Mouse (Mus musculus) small intestine, adult 2 months (tissue): ENCODE measurements around the gene Cabp4. TPM values are rescaled to one million over a fixed set of nuclear protein-coding genes. Genes with fewer than 3 reads are reported as not detected.
A peak's percentile ranks its signal among the peaks of the same experiment; 100 is the strongest.
"Not testable (repeated sequence)": the region's sequence is repeated elsewhere in the genome, so short reads cannot be mapped to it uniquely, and the experiment has no call there.

Experiments
- H3K27ac ChIP-seq: fragments of 200-500 bp; 2 replicates; pipeline ENCODE4 v1.5.1; 2012; ENCODE audit warnings: low read depth, low read length, control low read depth, inconsistent platforms; ENCODE audit not compliant: insufficient read depth
- H3K27me3 ChIP-seq: fragments of 200-500 bp; 2 replicates; pipeline ENCODE4 v1.6.1; 2012; ENCODE audit warnings: mild to moderate bottlenecking, moderate library complexity, low read length, inconsistent platforms; ENCODE audit not compliant: control insufficient read depth, insufficient read depth
- H3K36me3 ChIP-seq: fragments of 200-500 bp; 2 replicates; pipeline ENCODE4 v1.6.1; 2012; ENCODE audit warnings: mild to moderate bottlenecking, low read length, control low read depth, inconsistent platforms; ENCODE audit not compliant: control insufficient read depth, insufficient read depth
- H3K4me1 ChIP-seq: fragments of 200-500 bp; 2 replicates; pipeline ENCODE4 v1.6.1; 2012; ENCODE audit warnings: low read length, inconsistent platforms, mixed read lengths; ENCODE audit not compliant: control insufficient read depth, insufficient read depth, insufficient read length
- H3K4me3 ChIP-seq: fragments of 200-500 bp; 2 replicates; pipeline ENCODE4 v1.5.1; 2012; ENCODE audit warnings: low read depth, mild to moderate bottlenecking, control low read depth, inconsistent platforms, low read length, moderate library complexity
- CTCF ChIP-seq: fragments of 200-500 bp; IDR thresholded peaks from 2 replicates; pipeline ENCODE4 v1.5.1; 2012; ENCODE audit warnings: low read depth, mild to moderate bottlenecking, control low read depth, inconsistent platforms, low read length, moderate library complexity, mixed read lengths; ENCODE audit not compliant: insufficient replicate concordance, insufficient read length; ENCODE audit errors: extremely low read depth
- POLR2A ChIP-seq: fragments of 200-500 bp; IDR thresholded peaks from 2 replicates; pipeline ENCODE4 v1.6.1; 2012; ENCODE audit warnings: low read depth, mild to moderate bottlenecking, control low read depth, inconsistent platforms, low read length, moderate library complexity
- WGBS: fragments of 180-500 bp; shearing (Covaris S2); methylation state at CpG from one replicate; pipeline ENCODE4 v1.1.7; 2018; 5-methylcytosine and 5-hydroxymethylcytosine counted together
- polyA plus RNA-seq: library from polyadenylated mRNA; depleted of rRNA; stranded (reverse); fragments of >200 nt; gene quantifications from 2 replicates; pipeline ENCODE4 v1.2.3, GENCODE M21; 2012

Gene Cabp4
- polyA plus RNA-seq, 1 experiment: 0.42 TPM

GRCm38 (mm10) chr19:4136463-4136862 is 7.4 kb downstream of the Cabp4 start:
- 73% methylated on average over 5 of the region's 5 CpGs for WGBS
- no peaks in the 10 kb centered on the region for H3K4me1 ChIP-seq
- peaks cover 15% of the 10 kb centered on the region for H3K36me3 ChIP-seq
- no peak overlapping the region for H3K4me3 ChIP-seq
- no peak for TF ChIP-seq CTCF
- TF ChIP-seq POLR2A: no peak
- H3K27me3 ChIP-seq: no peaks in the 10 kb centered on the region
- no peak overlapping the region for H3K27ac ChIP-seq

GRCm38 (mm10) chr19:4135963-4136345 is 7.9 kb downstream of the Cabp4 start:
- H3K27me3 ChIP-seq, H3K4me1 ChIP-seq, H3K4me3 ChIP-seq, H3K27ac ChIP-seq: not testable (repeated sequence)
- peaks cover 20% of the 10 kb centered on the region for H3K36me3 ChIP-seq
- 10% methylated on average over 8 of the region's 8 CpGs for WGBS
- peak; percentile 59; the same call in 1 of the 2 replicates for TF ChIP-seq CTCF

GRCm38 (mm10) chr19:4135229-4135962 is 8.4 kb downstream of the Cabp4 start:
- 91% methylated on average over 6 of the region's 6 CpGs for WGBS
- not testable (repeated sequence) for H3K4me3 ChIP-seq, H3K4me1 ChIP-seq, H3K27ac ChIP-seq, H3K27me3 ChIP-seq
- peaks cover 21% of the 10 kb centered on the region for H3K36me3 ChIP-seq

- WGBS: 88% methylated on average over 4 of the region's 4 CpGs
- Histone ChIP-seq H3K27me3 (no peaks in the 10 kb centered on the region), H3K4me1 (no peaks in the 10 kb centered on the region), H3K27ac (no peak overlapping the region), H3K4me3 (no peak overlapping the region), H3K36me3 (peaks cover 27% of the 10 kb centered on the region)
- no peak for TF ChIP-seq CTCF
- TF ChIP-seq POLR2A: no peak
Measured at GRCm38 (mm10) chr19:4134354-4134753, 9.5 kb downstream of the Cabp4 start.

- no peak overlapping the region for H3K27ac ChIP-seq
- H3K27me3 ChIP-seq: no peaks in the 10 kb centered on the region
- WGBS: 84% methylated on average over 2 of the region's 2 CpGs
- TF ChIP-seq POLR2A (no peak), CTCF (no peak)
- H3K4me3 ChIP-seq: no peak overlapping the region
- peaks cover 8% of the 10 kb centered on the region for H3K4me1 ChIP-seq
- peaks cover 34% of the 10 kb centered on the region for H3K36me3 ChIP-seq
Measured at GRCm38 (mm10) chr19:4131768-4132167, 12.1 kb downstream of the Cabp4 start.

GRCm38 (mm10) chr19:4131075-4131474 is 12.8 kb downstream of the Cabp4 start:
- Histone ChIP-seq H3K27ac (no peak overlapping the region), H3K27me3 (no peaks in the 10 kb centered on the region), H3K36me3 (peaks cover 34% of the 10 kb centered on the region), H3K4me3 (no peak overlapping the region), H3K4me1 (peaks cover 12% of the 10 kb centered on the region)
- WGBS: 90% methylated on average over 5 of the region's 5 CpGs
- TF ChIP-seq POLR2A (no peak), CTCF (no peak)

GRCm38 (mm10) chr19:4130106-4130505 is 13.7 kb downstream of the Cabp4 start:
- H3K36me3 ChIP-seq: peaks cover 34% of the 10 kb centered on the region
- WGBS: 81% methylated on average over 4 of the region's 4 CpGs
- no peak for TF ChIP-seq POLR2A
- no peak for TF ChIP-seq CTCF

More at GRCm38 (mm10) chr19:4130106-4130505, 13.7 kb downstream of the Cabp4 start:
- no peak overlapping the region for H3K27ac ChIP-seq
- H3K27me3 ChIP-seq: no peaks in the 10 kb centered on the region
- no peak overlapping the region for H3K4me3 ChIP-seq
- peaks cover 12% of the 10 kb centered on the region for H3K4me1 ChIP-seq
